Mouse (Mus musculus): ENCODE results near the gene Tsen34. TPM values are rescaled to one million over a fixed set of nuclear protein-coding genes. Genes with fewer than 3 reads are reported as not detected.
A peak's percentile ranks its signal among the peaks of the same experiment; 100 is the strongest.

The Tsen34 gene
- total RNA-seq (2021): 10 to 100 TPM; 77.3 to 80.0 TPM

GRCm38 (mm10) chr7:3692382-3692986 is at the start of gene Tsen34:
Gene Tsen34 (plus strand): TSS chr7:3692863.
- intact Hi-C loops (cut with DNase I): loop anchor here (10.0 kb wide), 2 partner anchors 452 to 1372 kb away; partner anchors contain the start of gene U2af2
- no peak for DNase-seq (ENCODE audit: low spot score in 2 of 2)

GRCm38 (mm10) chr7:3643412-3643811 is 49.3 kb upstream of the Tsen34 start:
- DNase-seq (ENCODE audit: low spot score in 2 of 2): no peak
- intact Hi-C loops (cut with DNase I): loop anchor here (10.0 kb wide), 1 partner anchor 1441 kb away; the partner anchor contains the start of gene Epn1

GRCm38 (mm10) chr7:3643843-3644242 is 48.8 kb upstream of the Tsen34 start:
- no peak for DNase-seq (ENCODE audit: low spot score in 2 of 2)
- intact Hi-C loops (cut with DNase I): loop anchor here (2.0 to 10.0 kb wide), 2 partner anchors 21 to 1441 kb away; partner anchors contain the start of genes Epn1 and Leng1

- intact Hi-C loops (cut with DNase I): loop anchor here (2.0 to 10.0 kb wide), 2 partner anchors 20 to 1440 kb away; partner anchors contain the start of genes Epn1 and Leng1
- DNase-seq (ENCODE audit: low spot score in 2 of 2): no peak
These were observed 48.4 kb upstream of the Tsen34 start for GRCm38 (mm10) chr7:3644348-3644671.

GRCm38 (mm10) chr7:3644672-3645487 is 47.8 kb upstream of the Tsen34 start, which contains the start of gene Cnot3:
Gene Cnot3 (plus strand): TSS chr7:3645268.
- DNase-seq (ENCODE audit: low spot score in 2 of 2): peak; percentile 99
- intact Hi-C loops (cut with DNase I): loop anchor here (2.0 to 10.0 kb wide), 2 partner anchors 20 to 1440 kb away; partner anchors contain the start of genes Epn1 and Leng1

- intact Hi-C loops (cut with DNase I): loop anchor here (2.0 to 10.0 kb wide), 2 partner anchors 19 to 1439 kb away; partner anchors contain the start of genes Epn1 and Leng1
- DNase-seq (ENCODE audit: low spot score in 2 of 2): no peak
These were observed 47.1 kb upstream of the Tsen34 start for GRCm38 (mm10) chr7:3645488-3646025.

GRCm38 (mm10) chr7:3646188-3646587 is 46.5 kb upstream of the Tsen34 start:
- no peak for DNase-seq (ENCODE audit: low spot score in 2 of 2)
- intact Hi-C loops (cut with DNase I): loop anchor here (10.0 kb wide), 1 partner anchor 1439 kb away; the partner anchor contains the start of gene Epn1

GRCm38 (mm10) chr7:3646641-3647040 is 46.0 kb upstream of the Tsen34 start:
- intact Hi-C loops (cut with DNase I): loop anchor here (10.0 kb wide), 1 partner anchor 1438 kb away; the partner anchor contains the start of gene Epn1

GRCm38 (mm10) chr7:3656966-3657365 is 35.7 kb upstream of the Tsen34 start:
- intact Hi-C loops (cut with DNase I): no loop called here
- DNase-seq (ENCODE audit: low spot score in 2 of 2): no peak

More at GRCm38 (mm10) chr7:3646641-3647040, 46.0 kb upstream of the Tsen34 start:
- no peak for DNase-seq (ENCODE audit: low spot score in 2 of 2)

GRCm38 (mm10) chr7:3658578-3658977 is 34.1 kb upstream of the Tsen34 start:
- DNase-seq (ENCODE audit: low spot score in 2 of 2): no peak

GRCm38 (mm10) chr7:3664524-3665214 is 28.0 kb upstream of the Tsen34 start:
- DNase-seq (ENCODE audit: low spot score in 2 of 2): no peak
- intact Hi-C loops (cut with DNase I): loop anchor here (2.0 kb wide), 1 partner anchor 20 kb away; the partner anchor contains the start of gene Cnot3

More at GRCm38 (mm10) chr7:3658578-3658977, 34.1 kb upstream of the Tsen34 start:
- intact Hi-C loops (cut with DNase I): no loop called here

- intact Hi-C loops (cut with DNase I): loop anchor here (2.0 kb wide), 1 partner anchor 21 kb away; the partner anchor contains the start of gene Cnot3
- DNase-seq (ENCODE audit: low spot score in 2 of 2): peak; percentile 95 to 97
These were observed 27.2 kb upstream of the Tsen34 start, which contains the start of gene Leng1 for GRCm38 (mm10) chr7:3665215-3666114. Gene Leng1 (minus strand): TSS chr7:3665840.

- no peak for DNase-seq (ENCODE audit: low spot score in 2 of 2)
- intact Hi-C loops (cut with DNase I): no loop called here
These were observed 25.7 kb upstream of the Tsen34 start for GRCm38 (mm10) chr7:3666921-3667391.

- intact Hi-C loops (cut with DNase I): loop anchor here (10.0 kb wide), 2 partner anchors 750 to 800 kb away; no protein-coding TSS in a partner anchor
- peak; percentile 72 to 79 for DNase-seq (ENCODE audit: low spot score in 2 of 2)
These were observed 18.0 kb upstream of the Tsen34 start for GRCm38 (mm10) chr7:3674507-3675227.

- DNase-seq (ENCODE audit: low spot score in 2 of 2): no peak
- intact Hi-C loops (cut with DNase I): loop anchor here (10.0 kb wide), 2 partner anchors 750 to 800 kb away; no protein-coding TSS in a partner anchor
These were observed 17.5 kb upstream of the Tsen34 start for GRCm38 (mm10) chr7:3675228-3675548.

GRCm38 (mm10) chr7:3676371-3676770 is 16.3 kb upstream of the Tsen34 start:
- no peak for DNase-seq (ENCODE audit: low spot score in 2 of 2)
- intact Hi-C loops (cut with DNase I): loop anchor here (10.0 kb wide), 2 partner anchors 748 to 798 kb away; no protein-coding TSS in a partner anchor

GRCm38 (mm10) chr7:3677342-3677741 is 15.3 kb upstream of the Tsen34 start, which contains the start of gene Tmc4:
Gene Tmc4 (minus strand): TSS chr7:3677553.
- intact Hi-C loops (cut with DNase I): loop anchor here (10.0 kb wide), 2 partner anchors 747 to 797 kb away; no protein-coding TSS in a partner anchor
- no peak for DNase-seq (ENCODE audit: low spot score in 2 of 2)
